Mouse (Mus musculus) heart, postnatal 25 days (tissue): ENCODE data around the gene Qars. TPM values are rescaled to one million over a fixed set of nuclear protein-coding genes. Genes with fewer than 3 reads are reported as not detected.
A peak's percentile ranks its signal among the peaks of the same experiment; 100 is the strongest.

Source experiments
- DNase-seq: peaks from one replicate; pipeline ENCODE4 v3.0.0; 2022; ENCODE audit warnings: low spot score
- intact Hi-C: fragments of 180-260 bp; cut with DNase I; formaldehyde crosslinking; loops from one replicate; pipeline ENCODE4 v1.15.1; 2025
- total RNA-seq, 2 experiments: library from RNA; stranded (reverse); gene quantifications; 2 replicates each; pipeline ENCODE4 v1.2.3; 2021

The Qars gene
- 10 to 100 TPM; 74.2 to 74.3 TPM for total RNA-seq

GRCm38 (mm10) chr9:108507619-108508434 is at the start of gene Qars:
Gene Qars, plus strand, starts transcription at chr9:108507706.
- DNase-seq, result peak; percentile 90
- intact Hi-C loops, result no loop called here

GRCm38 (mm10) chr9:108459939-108460318 is 47.6 kb upstream of the Qars start:
- intact Hi-C loops, result no loop called here
- no peak for DNase-seq

GRCm38 (mm10) chr9:108460319-108461178 is 47.0 kb upstream of the Qars start, which contains the start of gene Ccdc71:
Gene Ccdc71, plus strand, starts transcription at chr9:108460527.
- DNase-seq, result peak; percentile 75
- intact Hi-C loops, result loop anchor here (1.0 kb wide), 1 partner anchor 18 kb away; no protein-coding TSS in a partner anchor

- intact Hi-C loops, result loop anchor here (1.0 kb wide), 1 partner anchor 17 kb away; no protein-coding TSS in a partner anchor
- no peak for DNase-seq
Measured at GRCm38 (mm10) chr9:108461181-108461631, 46.3 kb upstream of the Qars start, which contains the start of gene Klhdc8b. Gene Klhdc8b, minus strand, starts transcription at chr9:108461581.

GRCm38 (mm10) chr9:108461675-108462074 is 45.8 kb upstream of the Qars start:
- intact Hi-C loops, result loop anchor here (1.0 kb wide), 1 partner anchor 17 kb away; no protein-coding TSS in a partner anchor
- no peak for DNase-seq

- no peak for DNase-seq
- intact Hi-C loops, result no loop called here
Measured at GRCm38 (mm10) chr9:108462192-108462591, 45.3 kb upstream of the Qars start.

GRCm38 (mm10) chr9:108463713-108464112 is 43.8 kb upstream of the Qars start:
- no peak for DNase-seq
- intact Hi-C loops, result no loop called here

GRCm38 (mm10) chr9:108466219-108466618 is 41.3 kb upstream of the Qars start:
- DNase-seq, result no peak
- intact Hi-C loops, result no loop called here

GRCm38 (mm10) chr9:108469430-108469829 is 38.1 kb upstream of the Qars start:
- no peak for DNase-seq
- intact Hi-C loops, result no loop called here

- no peak for DNase-seq
- intact Hi-C loops, result no loop called here
Measured at GRCm38 (mm10) chr9:108469845-108470244, 37.7 kb upstream of the Qars start.

GRCm38 (mm10) chr9:108474528-108474927 is 33.0 kb upstream of the Qars start:
- intact Hi-C loops, result no loop called here
- no peak for DNase-seq

GRCm38 (mm10) chr9:108478638-108479156 is 28.8 kb upstream of the Qars start:
- intact Hi-C loops, result loop anchor here (1.0 kb wide), 1 partner anchor 17 kb away; the partner anchor contains the start of gene Klhdc8b
- peak; percentile 85 for DNase-seq

GRCm38 (mm10) chr9:108479241-108479640 is 28.3 kb upstream of the Qars start:
- intact Hi-C loops, result no loop called here

GRCm38 (mm10) chr9:108479721-108480351 is 27.7 kb upstream of the Qars start, which contains the start of gene Lamb2:
Gene Lamb2, plus strand, starts transcription at chr9:108479736.
- intact Hi-C loops, result no loop called here
- DNase-seq, result peak; percentile 43

More at GRCm38 (mm10) chr9:108479241-108479640, 28.3 kb upstream of the Qars start:
- no peak for DNase-seq

GRCm38 (mm10) chr9:108480813-108481519 is 26.5 kb upstream of the Qars start:
- intact Hi-C loops, result no loop called here
- no peak for DNase-seq

GRCm38 (mm10) chr9:108481520-108482210 is 25.8 kb upstream of the Qars start:
- intact Hi-C loops, result no loop called here
- DNase-seq, result no peak

- intact Hi-C loops, result no loop called here
- DNase-seq, result no peak
Measured at GRCm38 (mm10) chr9:108483051-108483790, 24.3 kb upstream of the Qars start.

- no peak for DNase-seq
- intact Hi-C loops, result no loop called here
Measured at GRCm38 (mm10) chr9:108484021-108484420, 23.5 kb upstream of the Qars start.
